8 mouse cellular contexts compared by ENCODE assay signal in the genomic region with DNA sequence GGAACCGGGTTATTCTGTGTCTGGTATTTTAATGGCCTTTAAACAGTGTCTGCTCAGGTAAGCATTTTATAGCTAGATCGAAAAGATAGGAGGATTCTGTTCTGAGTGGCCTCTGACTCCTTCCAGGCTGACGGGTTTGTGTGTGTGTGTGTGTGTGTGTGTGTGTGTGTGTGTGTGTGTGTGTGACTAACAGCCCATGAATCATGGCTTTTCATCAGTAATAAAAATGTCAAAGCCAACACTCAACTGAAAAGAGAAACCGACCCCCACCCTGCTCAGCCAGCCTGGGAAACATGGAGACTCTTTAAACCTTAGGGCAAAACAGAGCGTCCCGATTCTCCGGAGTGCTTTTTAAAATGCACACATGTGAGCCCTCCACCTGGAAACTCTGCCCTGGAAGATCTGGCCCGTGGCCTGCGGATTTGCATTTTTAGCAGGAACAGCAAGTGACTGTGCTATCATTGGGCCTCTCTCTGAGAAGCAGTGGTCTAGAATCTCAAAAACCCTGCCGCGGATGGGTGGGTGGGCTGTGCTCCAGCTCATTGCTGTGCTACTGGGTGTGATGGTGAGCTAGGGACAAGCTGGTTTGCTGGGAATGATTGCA. TPM values are rescaled to one million over a fixed set of nuclear protein-coding genes. Genes with fewer than 3 reads are reported as not detected.
DNase-seq lines count a peak whose midpoint lies in the region; ATAC-seq and TF ChIP-seq lines count a peak whose summit lies in the region.

No protein-coding gene starts in this region.

- H3K4me2 ChIP-seq in lung, embryonic 14.5 days, result peak overlapping the region; percentile 33
- H3K4me2 ChIP-seq in embryonic facial prominence, embryonic 12.5 days (replicated peaks), result 0 out of 2 replicates have a peak overlapping the region, but pooled peaks have one; percentile 3
- no peak overlapping the region for H3K4me2 ChIP-seq in kidney, postnatal 0 days (ENCODE audit: low read length)
- H3K4me2 ChIP-seq in neural tube, embryonic 12.5 days (replicated peaks), result peak overlapping the region; percentile 36

- H3K27me3 ChIP-seq in lung, embryonic 14.5 days (ENCODE audit: insufficient read depth, low read length), result peaks cover 4% of the 10 kb centered on the region; the same call in 1 of the 2 replicates
- H3K27me3 ChIP-seq in embryonic facial prominence, embryonic 12.5 days, result no peaks in the 10 kb centered on the region
- no peaks in the 10 kb centered on the region for H3K27me3 ChIP-seq in kidney, postnatal 0 days (ENCODE audit: insufficient read depth, low read length)
- no peaks in the 10 kb centered on the region for H3K27me3 ChIP-seq in neural tube, embryonic 12.5 days (replicated peaks)

- peak overlapping the region; percentile 68 for H3K27ac ChIP-seq in lung, embryonic 14.5 days (ENCODE audit: low read depth)
- H3K27ac ChIP-seq in embryonic facial prominence, embryonic 12.5 days, result peak overlapping the region; percentile 80
- peak overlapping the region; percentile 60; the same call in 1 of the 2 replicates for H3K27ac ChIP-seq in kidney, postnatal 0 days
- peak overlapping the region; percentile 62; the same call in 1 of the 2 replicates for H3K27ac ChIP-seq in neural tube, embryonic 12.5 days

- peak; percentile 54; the same call in 1 of the 2 replicates for ATAC-seq in lung, embryonic 14.5 days (ENCODE audit: insufficient read depth)
- no peak for ATAC-seq in embryonic facial prominence, embryonic 12.5 days (ENCODE audit: insufficient number of reproducible peaks, insufficient read depth, low FRiP score, low TSS enrichment)
- ATAC-seq in kidney, postnatal 0 days (replicated peaks; ENCODE audit: low FRiP score, low read depth), result peak; percentile 45; the same call in 1 of the 2 replicates
- peak; percentile 52 for ATAC-seq in neural tube, embryonic 12.5 days (ENCODE audit: low FRiP score, low read depth)

- TF ChIP-seq CTCF in lung, embryonic 14.5 days (IDR thresholded peaks at IDR 0.05; ENCODE audit: low read depth), result no peak
- TF ChIP-seq CTCF in kidney, postnatal 0 days (IDR thresholded peaks at IDR 0.05; ENCODE audit: low read depth), result no peak

- DNase-seq in lung, embryonic 14.5 days, result peak; percentile 54
- no peak for DNase-seq in lung, postnatal 14 days
- peak; percentile 65 for DNase-seq in kidney, postnatal 0 days (ENCODE audit: low spot score)
- DNase-seq in MN1 (ENCODE audit: low spot score), result no peak
- no peak for DNase-seq in natural killer cell, adult 2 months (ENCODE audit: low spot score in 2 of 2)
- DNase-seq in heart, adult 8-10 months (ENCODE audit: low spot score), result no peak

- no peaks in the 10 kb centered on the region for H3K36me3 ChIP-seq in lung, embryonic 14.5 days (ENCODE audit: insufficient read depth)
- no peaks in the 10 kb centered on the region for H3K36me3 ChIP-seq in embryonic facial prominence, embryonic 12.5 days
- H3K36me3 ChIP-seq in kidney, postnatal 0 days (ENCODE audit: insufficient read depth, low read length), result no peaks in the 10 kb centered on the region
- no peaks in the 10 kb centered on the region for H3K36me3 ChIP-seq in neural tube, embryonic 12.5 days

- H3K9me3 ChIP-seq in lung, embryonic 14.5 days (ENCODE audit: low read depth, low read length), result no peaks in the 10 kb centered on the region
- H3K9me3 ChIP-seq in embryonic facial prominence, embryonic 12.5 days, result no peaks in the 10 kb centered on the region
- no peaks in the 10 kb centered on the region for H3K9me3 ChIP-seq in kidney, postnatal 0 days (replicated peaks; ENCODE audit: low read length)
- H3K9me3 ChIP-seq in neural tube, embryonic 12.5 days, result no peaks in the 10 kb centered on the region

- peaks cover 27% of the 10 kb centered on the region for H3K4me1 ChIP-seq in lung, embryonic 14.5 days (ENCODE audit: insufficient read depth)
- H3K4me1 ChIP-seq in embryonic facial prominence, embryonic 12.5 days, result peaks cover 28% of the 10 kb centered on the region
- H3K4me1 ChIP-seq in kidney, postnatal 0 days (replicated peaks; ENCODE audit: insufficient read depth, low read length), result peaks cover 9% of the 10 kb centered on the region; the same call in 1 of the 2 replicates
- H3K4me1 ChIP-seq in neural tube, embryonic 12.5 days, result peaks cover 23% of the 10 kb centered on the region

- H3K4me3 ChIP-seq in lung, embryonic 14.5 days (ENCODE audit: low read depth, low read length), result no peak overlapping the region
- no peak overlapping the region for H3K4me3 ChIP-seq in embryonic facial prominence, embryonic 12.5 days
- no peak overlapping the region for H3K4me3 ChIP-seq in kidney, postnatal 0 days (replicated peaks; ENCODE audit: low read depth, low read length)
- H3K4me3 ChIP-seq in neural tube, embryonic 12.5 days, result no peak overlapping the region

- 6% methylated on average over 11 of the region's 11 CpGs for WGBS in lung, embryonic 14.5 days
- WGBS in embryonic facial prominence, embryonic 12.5 days, result 25% methylated on average over 11 of the region's 11 CpGs
- 3% methylated on average over 11 of the region's 11 CpGs for WGBS in kidney, postnatal 0 days
- 7% methylated on average over 11 of the region's 11 CpGs for WGBS in neural tube, embryonic 12.5 days

- H3K9ac ChIP-seq in lung, embryonic 14.5 days, result no peak overlapping the region
- H3K9ac ChIP-seq in embryonic facial prominence, embryonic 12.5 days, result no peak overlapping the region
- H3K9ac ChIP-seq in kidney, postnatal 0 days (ENCODE audit: low read depth, low read length), result no peak overlapping the region
- H3K9ac ChIP-seq in neural tube, embryonic 12.5 days, result no peak overlapping the region

RNA-seq across cellular contexts. Expression of a gene that starts 20.4 kb away (rescaled TPM):
- 110 and 113 TPM in 2 replicates for polyA plus RNA-seq in lung, embryonic 14.5 days (2014; fragmentation: Nextera tagmentation; extraction: Ambion mirVana)
- 136 and 143 TPM in 2 replicates for polyA plus RNA-seq in embryonic facial prominence, embryonic 12.5 days (2016; fragmentation: Nextera tagmentation; extraction: Ambion mirVana)
- 128 and 137 TPM in 2 replicates for polyA plus RNA-seq in kidney, postnatal 0 days (2015; fragmentation: Nextera tagmentation; extraction: Ambion mirVana)
- polyA plus RNA-seq in neural tube, embryonic 12.5 days (2016; fragmentation: Nextera tagmentation; extraction: Ambion mirVana), result 193 and 201 TPM in 2 replicates
- total RNA-seq in heart, adult 8-10 months (2022), result 10 to 100 TPM; 85.4 to 89.1 (median 86.9) TPM

RNA-seq across cellular contexts. Expression of a gene that starts 21.9 kb away (rescaled TPM):
- 42.9 and 46.3 TPM in 2 replicates for polyA plus RNA-seq in lung, embryonic 14.5 days (2014; fragmentation: Nextera tagmentation; extraction: Ambion mirVana)
- polyA plus RNA-seq in embryonic facial prominence, embryonic 12.5 days (2016; fragmentation: Nextera tagmentation; extraction: Ambion mirVana), result 15.9 and 20.1 TPM in 2 replicates
- polyA plus RNA-seq in kidney, postnatal 0 days (2015; fragmentation: Nextera tagmentation; extraction: Ambion mirVana), result 18.6 and 19.1 TPM in 2 replicates
- 9.3 and 12.7 TPM in 2 replicates for polyA plus RNA-seq in neural tube, embryonic 12.5 days (2016; fragmentation: Nextera tagmentation; extraction: Ambion mirVana)
- total RNA-seq in heart, adult 8-10 months (2022), result 1,000 to 10,000 TPM; 1,263 to 1,551 (median 1,367) TPM

RNA-seq across cellular contexts. Expression of a gene that starts 36.9 kb away (rescaled TPM):
- 40.1 and 44.7 TPM in 2 replicates for polyA plus RNA-seq in lung, embryonic 14.5 days (2014; fragmentation: Nextera tagmentation; extraction: Ambion mirVana)
- 26.1 and 26.7 TPM in 2 replicates for polyA plus RNA-seq in embryonic facial prominence, embryonic 12.5 days (2016; fragmentation: Nextera tagmentation; extraction: Ambion mirVana)
- 40.1 and 44.3 TPM in 2 replicates for polyA plus RNA-seq in kidney, postnatal 0 days (2015; fragmentation: Nextera tagmentation; extraction: Ambion mirVana)
- polyA plus RNA-seq in neural tube, embryonic 12.5 days (2016; fragmentation: Nextera tagmentation; extraction: Ambion mirVana), result 15.8 and 17.1 TPM in 2 replicates
- total RNA-seq in heart, adult 8-10 months (2022), result 100 to 1,000 TPM; 131 to 145 (median 137) TPM

RNA-seq across cellular contexts. Expression of a gene that starts 60.0 kb away (rescaled TPM):
- not detected in 2 replicates for polyA plus RNA-seq in lung, embryonic 14.5 days (2014; fragmentation: Nextera tagmentation; extraction: Ambion mirVana)
- polyA plus RNA-seq in embryonic facial prominence, embryonic 12.5 days (2016; fragmentation: Nextera tagmentation; extraction: Ambion mirVana), result 1.8 and 5.4 TPM in 2 replicates
- not detected in 2 replicates for polyA plus RNA-seq in kidney, postnatal 0 days (2015; fragmentation: Nextera tagmentation; extraction: Ambion mirVana)
- polyA plus RNA-seq in neural tube, embryonic 12.5 days (2016; fragmentation: Nextera tagmentation; extraction: Ambion mirVana), result 61.9 and 69.5 TPM in 2 replicates
- not detected for total RNA-seq in heart, adult 8-10 months (2022)

Comparison
In these comparisons a context has a peak if more than half of its experiments do, and no peak if none do; other contexts are left out.
1. DNase-seq: peak in lung, embryonic 14.5 days (single experiment) and kidney, postnatal 0 days (single experiment); none in lung, postnatal 14 days (single experiment), MN1 (single experiment), natural killer cell, adult 2 months (0 of 2) and heart, adult 8-10 months (single experiment).
2. Peak in every context shown above with its lines, with median percentiles within 50 percentile points of each other: H3K27ac ChIP-seq.